Mouse (Mus musculus) layer of hippocampus, postnatal 10 days (tissue): ENCODE results near the gene Adgrg3. TPM values are rescaled to one million over a fixed set of nuclear protein-coding genes. Genes with fewer than 3 reads are reported as not detected.

Source experiments
- DNase-seq, 2 experiments: peaks; one replicate each; pipeline ENCODE4 v3.0.0; 2021; ENCODE audit warnings: low spot score in 2 of 2
- long read RNA-seq: library from polyadenylated mRNA; stranded (forward); transcript quantifications from one replicate; pipeline ENCODE4 v2.0.0, GENCODE M21; 2023
- total RNA-seq, 2 experiments: library from RNA; stranded (reverse); gene quantifications; 2 replicates each; pipeline ENCODE4 v1.2.3; 2021

Gene Adgrg3
- total RNA-seq, result under 1 TPM; 0.20 to 0.48 TPM
- long read RNA-seq, result 0 reads

DNA sequence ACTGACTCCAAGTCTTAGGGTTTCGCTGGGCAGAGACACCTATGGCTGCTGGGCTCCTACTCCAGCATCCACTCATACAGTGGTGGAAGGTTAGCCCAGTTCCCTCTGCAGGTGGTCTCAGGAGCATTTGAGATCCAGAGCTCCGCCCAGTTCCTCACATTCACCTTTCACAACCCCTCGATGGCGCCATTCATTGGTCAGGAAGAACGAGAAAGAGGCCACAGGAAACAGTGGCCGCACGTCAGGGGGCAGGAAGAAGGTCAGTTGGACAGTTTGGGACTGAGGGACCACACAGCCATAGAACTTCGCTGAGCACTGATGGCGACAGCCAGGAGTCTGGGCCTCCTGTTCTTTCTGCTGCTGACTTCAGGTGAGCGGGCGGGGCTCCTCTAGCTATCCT is at the start of gene Adgrg3:
TSS of gene Adgrg3 (plus strand) at position 242 of the 400 bp plus-strand sequence.
- no peak for DNase-seq

DNA sequence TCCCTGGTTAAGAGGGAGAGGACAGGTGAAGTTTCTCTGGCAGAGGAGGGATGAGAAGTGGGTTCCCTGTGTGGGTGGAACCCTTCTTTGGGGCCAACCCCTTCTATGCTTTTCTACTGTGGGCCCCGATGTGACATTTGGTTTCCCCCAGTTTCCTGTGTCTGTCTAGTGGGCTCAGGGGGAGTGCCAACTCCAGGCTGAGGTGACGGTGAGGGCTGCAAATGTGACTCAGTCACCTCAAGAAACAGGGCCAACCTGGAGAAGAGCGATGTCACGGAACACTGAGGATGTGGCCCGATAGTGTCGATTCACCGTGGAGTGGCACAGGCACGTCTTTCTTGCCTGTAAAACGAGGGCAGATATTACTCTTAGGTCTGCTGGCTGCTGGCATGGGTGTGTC is 44.2 kb upstream of the Adgrg3 start:
- no peak for DNase-seq

DNA sequence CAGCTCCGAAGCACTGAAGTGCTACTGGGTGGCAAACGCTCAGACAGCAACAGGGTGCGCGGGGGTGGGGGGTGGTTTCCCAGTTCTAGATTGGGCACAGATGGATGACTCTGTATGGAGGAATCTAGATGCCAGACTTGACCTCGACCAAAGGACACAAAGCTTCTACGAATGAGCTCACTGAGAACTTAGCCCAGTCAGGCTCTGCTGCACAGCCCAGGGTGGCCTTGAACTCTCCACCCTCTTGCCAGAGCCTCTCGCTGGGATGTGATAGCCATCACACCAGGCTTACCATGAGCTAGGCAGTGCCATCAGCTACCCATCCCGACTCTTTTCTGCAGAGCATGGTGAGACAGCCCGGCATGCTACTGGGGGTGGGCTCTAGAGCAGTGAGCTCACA is 43.7 kb upstream of the Adgrg3 start:
- no peak for DNase-seq

DNA sequence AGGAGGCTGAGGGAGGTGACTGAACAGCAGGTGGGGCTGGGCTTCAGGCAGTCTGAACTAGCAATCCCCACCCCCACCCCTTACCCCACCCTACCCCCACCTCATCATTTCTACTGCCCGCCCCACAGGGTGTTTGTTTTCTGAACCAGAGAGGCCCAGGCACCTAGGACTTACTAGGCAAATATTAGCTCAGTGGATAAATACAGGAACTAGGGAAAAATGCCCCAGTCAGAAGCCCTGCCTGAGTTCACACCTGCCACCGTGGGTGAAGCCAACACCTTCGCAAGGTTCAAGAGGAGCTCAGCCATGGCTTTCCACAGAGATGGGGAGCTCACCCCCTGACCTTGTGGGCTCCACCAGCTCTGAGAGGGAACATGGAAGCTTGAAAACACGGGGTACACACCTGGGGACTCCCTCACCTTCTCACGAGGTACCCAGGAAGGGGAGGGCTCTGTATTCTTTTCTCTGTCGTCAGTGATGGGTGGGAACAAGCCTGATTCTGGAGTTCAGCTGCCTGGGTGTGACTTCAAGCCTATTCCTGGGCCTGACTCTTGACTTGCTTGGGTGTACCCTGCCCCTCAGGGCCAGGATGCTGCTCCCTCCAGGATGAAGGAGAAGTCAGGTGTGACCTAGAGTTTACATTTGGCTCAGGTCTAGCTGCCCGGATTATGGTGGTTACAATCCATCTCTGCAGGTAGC is 42.9 kb upstream of the Adgrg3 start, which contains the start of gene Adgrg1:
TSS of gene Adgrg1 (plus strand) at position 285 of the 699 bp plus-strand sequence.
- DNase-seq, result no peak

DNA sequence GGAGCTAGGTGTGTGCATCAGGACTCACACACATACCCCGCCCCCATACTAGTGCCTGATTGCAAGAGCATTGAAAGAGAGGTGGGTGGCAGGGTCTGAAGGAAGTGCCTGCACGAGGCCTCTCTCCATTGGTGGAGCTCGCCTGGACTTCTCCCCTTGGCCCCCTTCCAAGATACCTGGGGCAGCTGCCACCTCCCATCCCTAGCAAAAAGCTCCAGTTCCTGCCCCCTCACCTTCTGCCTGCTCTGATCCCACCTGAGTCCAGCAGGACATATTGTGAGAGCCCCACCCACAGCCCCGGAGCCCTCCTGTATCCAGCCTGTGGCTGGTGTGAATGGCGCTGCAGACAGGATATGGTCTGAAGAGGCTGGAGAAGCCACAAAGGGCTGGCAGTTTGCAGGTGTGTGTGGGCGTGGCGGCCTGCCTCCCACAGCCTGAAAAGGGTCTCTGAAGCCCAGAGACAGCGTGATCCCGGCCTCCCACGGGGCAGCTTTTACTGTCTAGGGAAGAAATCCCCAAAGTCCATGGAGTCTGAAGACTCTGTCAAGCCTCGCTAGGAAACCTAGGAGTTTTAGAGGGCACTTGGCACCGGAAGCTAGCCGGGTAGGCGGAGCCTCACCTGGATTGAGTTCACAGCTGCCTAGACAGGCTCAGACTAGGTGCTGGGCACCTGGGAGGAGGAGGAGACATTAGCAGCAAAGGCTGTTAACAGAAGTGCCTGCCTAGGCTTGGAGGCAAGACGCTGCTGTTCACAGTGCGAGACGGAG is 40.7 kb upstream of the Adgrg3 start:
- no peak for DNase-seq

DNA sequence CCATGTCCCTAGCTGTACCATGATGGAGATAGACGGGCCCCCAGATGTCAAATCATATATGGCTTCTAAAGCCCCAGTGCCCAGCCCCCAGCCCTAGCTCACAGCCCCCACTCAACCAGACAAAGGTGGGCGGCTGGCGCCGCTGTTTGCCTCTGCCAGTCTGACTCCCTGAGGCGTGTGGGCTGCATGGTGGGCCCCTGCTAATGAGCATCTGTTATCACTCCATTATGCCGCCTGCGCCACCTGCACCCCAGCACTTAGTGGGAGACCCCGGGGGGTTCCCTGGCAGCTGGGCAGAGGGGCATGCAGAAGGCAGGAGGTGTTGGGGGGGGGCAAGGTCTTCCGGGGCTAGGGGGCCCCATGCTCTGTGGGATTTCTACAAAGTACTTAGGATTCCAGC is 39.4 kb upstream of the Adgrg3 start:
- peak; percentile 40 to 54 for DNase-seq

DNA sequence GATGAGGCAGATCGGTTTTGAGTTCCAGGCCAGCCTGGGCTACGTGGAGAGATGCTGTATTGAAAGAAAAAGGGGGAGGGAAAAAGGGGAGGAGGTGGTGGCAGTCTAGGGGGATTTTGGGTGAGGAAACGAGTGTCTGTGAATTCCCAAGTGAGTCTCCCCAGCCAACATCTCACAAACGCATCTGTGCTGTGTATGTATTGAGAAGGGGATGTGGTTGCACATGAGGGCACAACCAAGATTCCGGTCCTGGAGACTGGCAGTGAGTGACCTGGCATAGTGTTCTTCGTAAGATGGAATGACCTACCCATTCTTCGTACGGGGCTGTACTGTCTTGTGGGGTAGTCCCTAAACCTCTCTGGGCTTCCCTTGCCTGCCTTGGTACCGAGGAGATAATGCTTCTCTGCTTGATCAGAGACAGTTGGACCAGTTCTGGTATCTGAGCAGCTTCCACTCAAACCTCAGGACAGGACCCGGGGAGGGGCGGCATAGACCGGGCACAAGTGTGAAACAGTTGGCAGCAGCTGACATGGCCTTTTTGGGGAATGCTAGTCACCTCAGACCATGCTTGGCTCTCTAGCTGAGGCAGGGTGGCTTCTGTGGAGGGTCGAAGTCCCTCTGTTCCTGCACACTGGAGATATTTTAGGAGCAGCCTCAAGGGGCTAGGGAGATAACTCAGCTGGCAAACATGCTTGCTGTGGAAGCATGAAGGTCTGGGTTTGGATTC is 38.7 kb upstream of the Adgrg3 start:
- DNase-seq, result peak in 1 of 2 experiments; percentile 8

DNA sequence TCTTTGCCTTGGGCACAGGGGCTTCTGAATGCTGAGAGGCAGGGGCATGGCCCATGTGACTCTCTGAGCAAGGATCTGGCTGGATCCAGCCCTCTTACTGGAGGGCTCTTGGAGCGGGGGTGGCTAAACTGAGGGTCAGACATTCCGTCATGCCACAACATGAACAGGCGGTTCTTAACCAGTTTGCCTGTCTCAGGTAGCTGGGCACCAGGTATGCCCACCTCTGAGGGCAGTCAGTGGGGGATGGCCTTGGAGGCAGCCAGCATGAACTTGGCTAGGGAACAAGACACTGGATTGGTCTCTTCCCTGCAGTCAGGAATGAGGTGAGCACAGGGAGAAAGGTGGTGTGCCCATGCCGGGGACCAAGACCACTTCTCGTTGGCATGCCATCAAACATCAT is 37.3 kb upstream of the Adgrg3 start:
- DNase-seq, result no peak

DNA sequence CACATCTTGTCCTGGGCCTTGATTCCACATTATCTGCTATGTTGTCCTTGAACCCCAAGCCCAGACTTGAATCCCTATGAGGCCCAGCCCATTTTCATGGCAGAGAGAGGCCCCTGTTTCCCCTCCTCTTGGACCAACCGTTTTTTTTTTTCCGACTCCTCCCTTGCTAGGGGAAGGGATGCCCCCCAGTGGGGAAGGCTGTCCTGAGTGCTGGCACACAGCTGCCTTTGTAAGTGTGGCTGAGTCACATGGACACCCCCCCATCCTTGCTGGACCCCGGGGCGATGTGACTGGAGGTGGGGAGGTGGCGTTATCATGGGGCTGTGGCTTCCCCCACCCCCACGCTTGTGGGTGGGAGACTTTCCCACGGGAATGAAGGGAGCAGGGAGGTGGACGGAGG is 36.5 kb upstream of the Adgrg3 start:
- DNase-seq, result peak in 1 of 2 experiments; percentile 21

DNA sequence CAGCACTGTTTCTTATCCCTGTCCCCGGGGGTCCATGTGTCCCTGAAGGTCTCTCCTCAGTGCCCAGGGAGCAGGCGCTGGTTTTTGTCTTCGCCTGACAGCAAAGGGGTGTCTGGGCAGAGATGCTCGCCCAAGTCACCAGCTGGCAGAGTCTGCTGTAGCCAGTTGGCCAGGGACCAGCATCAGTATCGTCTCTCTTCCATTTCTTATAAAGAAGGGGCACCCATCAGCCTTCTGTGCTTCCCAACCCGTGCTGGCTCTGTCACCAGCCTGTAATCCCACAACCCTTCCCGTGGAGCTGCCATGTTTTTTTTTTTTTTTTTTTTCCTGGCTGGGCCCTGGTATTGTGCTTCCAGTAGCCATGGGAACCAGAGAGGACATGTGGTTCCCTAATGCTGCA is 35.6 kb upstream of the Adgrg3 start:
- peak; percentile 59 to 74 for DNase-seq

DNA sequence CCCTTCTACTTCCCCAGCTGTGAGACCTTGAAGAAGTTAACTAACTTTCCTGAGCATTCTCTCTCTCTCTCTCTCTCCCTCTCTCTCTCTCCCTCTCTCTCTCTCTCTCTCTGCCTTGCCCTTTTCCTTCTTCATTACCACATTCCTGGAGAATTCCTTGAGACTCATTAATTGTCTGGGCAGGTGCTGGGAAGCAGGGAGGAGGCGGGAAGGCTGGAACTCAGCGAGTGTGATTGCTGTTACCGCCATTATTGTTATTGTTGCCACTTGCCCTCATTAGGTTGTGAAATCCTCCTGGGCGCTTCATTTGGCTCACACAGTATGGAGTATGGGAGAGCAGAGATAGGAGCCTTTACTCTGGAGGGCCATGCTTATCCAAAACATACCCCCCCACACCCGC is 34.3 kb upstream of the Adgrg3 start:
- no peak for DNase-seq

DNA sequence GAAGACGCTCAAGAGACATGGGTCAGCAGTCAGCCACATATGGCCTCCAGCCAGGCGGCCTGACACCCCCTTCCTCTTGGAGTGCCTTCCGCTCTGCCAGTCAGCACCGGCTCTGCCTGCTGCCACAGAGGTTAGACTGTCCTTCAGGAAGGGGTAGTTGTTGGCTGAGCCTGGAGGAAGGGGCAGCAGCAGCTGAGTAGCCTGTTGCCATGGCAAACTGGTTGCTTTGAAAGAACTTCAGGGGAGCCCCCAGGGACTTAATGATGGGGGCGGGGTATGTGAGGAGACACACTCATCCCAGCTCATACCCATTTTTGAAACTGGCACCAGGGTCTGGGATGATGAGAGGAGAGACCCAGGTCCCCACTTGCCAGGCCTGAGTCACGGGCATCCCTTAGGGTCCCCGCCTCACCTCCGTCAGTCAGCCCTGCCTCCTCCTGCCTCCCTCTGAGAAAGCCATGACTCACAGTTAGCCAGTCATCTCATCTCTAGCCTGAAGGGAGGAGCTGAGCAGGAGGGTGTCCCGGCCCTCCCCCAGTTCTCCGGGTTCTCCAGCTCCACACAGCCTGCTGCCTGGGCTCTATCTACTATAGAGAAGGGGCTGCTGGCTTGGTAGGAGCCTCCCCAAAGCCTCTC is 33.5 kb upstream of the Adgrg3 start:
- peak; percentile 66 to 67 for DNase-seq

DNA sequence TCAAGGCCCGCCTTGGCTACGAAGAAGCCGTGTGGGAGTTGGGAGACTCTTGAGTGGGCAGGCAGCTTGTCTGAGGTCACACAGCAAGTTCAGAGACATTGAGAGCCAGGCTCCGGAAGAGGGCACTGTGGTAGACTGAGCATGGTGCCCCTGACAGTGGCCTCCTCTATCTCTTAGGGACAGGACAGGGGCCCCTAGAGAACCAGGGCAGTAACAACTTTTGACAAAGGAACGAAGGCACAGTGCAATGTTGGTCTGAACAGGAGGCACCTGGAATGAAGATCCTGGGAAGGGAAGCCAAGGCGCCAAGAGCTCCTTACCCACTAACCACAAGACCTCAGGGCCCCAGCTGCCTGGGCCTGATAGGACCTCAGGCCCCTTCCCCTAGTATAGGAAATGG is 32.5 kb upstream of the Adgrg3 start:
- DNase-seq, result peak in 1 of 2 experiments; percentile 45

DNA sequence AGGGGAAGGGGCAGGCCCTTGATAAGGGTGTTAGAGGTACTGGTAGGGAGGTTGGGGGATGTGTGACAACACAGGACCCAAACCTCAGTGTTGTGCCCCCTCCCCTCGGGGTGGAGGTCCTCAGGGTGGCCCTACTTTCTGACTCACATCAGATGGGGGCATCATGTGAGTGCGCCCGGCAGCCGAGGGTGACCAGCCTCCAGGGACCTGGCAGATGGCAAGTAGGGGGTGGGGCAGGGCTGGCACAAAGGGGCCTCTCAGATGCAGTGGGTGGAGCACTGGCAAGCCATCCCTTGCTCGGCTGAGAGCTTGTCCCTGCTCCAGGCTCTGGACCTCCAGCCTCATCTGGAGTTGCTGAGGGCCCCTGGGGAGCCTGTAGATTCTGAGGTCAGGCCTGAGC is 30.8 kb upstream of the Adgrg3 start:
- peak; percentile 77 to 82 for DNase-seq

DNA sequence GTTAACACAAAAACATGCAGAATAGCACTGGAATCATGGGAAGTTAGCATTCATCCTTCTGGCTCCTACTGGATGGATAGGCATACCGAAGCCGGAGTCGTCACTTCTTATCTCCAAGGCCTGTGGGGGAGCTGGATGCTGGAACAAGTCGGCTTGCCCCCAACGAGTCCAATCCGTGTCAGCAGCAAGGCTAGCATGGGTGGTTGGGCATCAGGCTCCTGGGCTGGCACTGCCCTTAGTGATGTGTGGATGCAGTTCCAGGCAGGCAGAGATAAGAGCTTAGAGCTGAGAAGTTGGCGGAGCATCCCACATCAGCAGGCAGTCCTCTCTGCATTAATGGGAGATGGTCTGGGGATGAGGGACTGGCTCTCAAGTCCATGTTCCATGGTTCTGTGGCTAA is 29.9 kb upstream of the Adgrg3 start:
- peak in 1 of 2 experiments; percentile 23 for DNase-seq

DNA sequence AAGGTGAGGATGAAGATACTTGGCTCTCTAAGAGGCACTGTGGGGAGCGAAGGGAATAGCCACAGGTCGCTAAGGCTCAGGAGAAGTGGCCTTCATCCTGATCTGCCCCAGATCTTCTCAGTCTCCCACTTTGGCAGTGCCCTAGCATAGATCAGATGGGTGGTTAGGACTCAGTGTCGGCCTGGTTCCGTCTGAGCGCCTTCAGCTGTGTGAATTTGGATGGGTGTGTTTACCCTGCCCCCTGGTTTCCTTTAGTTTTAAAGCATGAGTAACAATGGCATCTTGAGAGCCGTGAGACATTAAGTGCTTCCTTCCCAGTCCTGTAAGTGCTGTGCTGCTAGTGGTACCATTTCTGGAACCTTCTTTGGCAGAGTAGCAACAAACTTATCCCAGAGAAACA is 28.9 kb upstream of the Adgrg3 start:
- no peak for DNase-seq

DNA sequence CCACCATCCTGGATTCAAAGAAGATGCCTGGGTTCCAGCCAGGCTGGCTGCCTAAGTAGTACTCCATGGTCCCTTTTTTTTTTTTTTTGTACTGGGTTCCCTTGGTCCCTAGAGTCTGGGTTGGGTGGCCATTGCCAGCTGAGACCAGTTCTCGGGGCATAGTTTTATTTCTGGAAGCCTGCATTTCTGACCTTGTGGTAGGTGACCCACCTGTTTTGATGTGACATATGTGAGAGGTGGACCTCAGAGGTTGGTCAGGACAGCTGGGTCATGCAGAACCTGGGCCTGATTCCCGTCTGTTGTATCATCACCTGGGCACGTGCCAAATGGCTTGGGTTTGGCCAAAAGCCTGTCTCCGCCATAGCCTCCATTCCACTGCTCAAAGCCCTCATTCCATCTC is 27.8 kb upstream of the Adgrg3 start:
- no peak for DNase-seq

DNA sequence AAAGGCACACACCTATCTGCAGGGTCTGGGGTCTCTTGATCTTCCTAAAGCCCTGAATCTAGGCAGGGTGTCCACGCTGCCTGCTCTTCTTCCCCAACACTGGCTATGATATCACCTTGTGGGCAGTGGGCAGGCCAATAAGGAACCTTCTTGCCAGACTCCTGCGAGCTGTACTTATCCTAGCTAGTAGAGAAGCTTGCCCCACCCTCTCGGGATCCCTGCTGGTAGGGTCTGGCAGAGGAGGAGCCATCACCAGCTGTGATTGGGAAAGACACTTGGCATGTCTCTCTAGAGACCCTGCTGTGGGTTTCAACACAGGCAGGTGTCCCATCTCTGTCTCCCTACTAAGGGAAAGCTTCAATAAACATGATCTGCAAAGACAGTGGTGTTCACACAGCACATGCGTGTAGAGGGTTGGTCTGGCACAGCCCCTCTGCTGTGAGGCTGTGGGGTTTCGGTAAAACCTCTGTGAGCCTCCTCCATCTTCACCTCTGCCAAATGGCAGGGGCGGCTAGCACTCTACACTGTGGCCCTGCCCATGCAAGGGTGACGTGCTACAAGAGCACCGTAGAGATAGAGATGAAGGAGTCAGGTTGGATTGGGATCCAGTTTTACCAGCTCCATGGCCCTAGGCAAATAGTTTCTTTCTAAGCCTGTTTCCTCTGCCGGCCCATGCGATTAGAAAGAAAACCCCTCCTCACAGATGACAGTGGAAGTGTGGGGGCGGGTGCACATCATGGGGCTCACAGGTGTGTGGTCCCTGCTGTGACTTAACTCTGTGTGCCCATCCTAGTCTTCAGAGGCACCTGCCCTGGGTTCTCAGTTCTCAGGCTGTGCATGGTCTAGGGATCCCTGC is 26.7 kb upstream of the Adgrg3 start:
- DNase-seq, result peak in 1 of 2 experiments; percentile 29

DNA sequence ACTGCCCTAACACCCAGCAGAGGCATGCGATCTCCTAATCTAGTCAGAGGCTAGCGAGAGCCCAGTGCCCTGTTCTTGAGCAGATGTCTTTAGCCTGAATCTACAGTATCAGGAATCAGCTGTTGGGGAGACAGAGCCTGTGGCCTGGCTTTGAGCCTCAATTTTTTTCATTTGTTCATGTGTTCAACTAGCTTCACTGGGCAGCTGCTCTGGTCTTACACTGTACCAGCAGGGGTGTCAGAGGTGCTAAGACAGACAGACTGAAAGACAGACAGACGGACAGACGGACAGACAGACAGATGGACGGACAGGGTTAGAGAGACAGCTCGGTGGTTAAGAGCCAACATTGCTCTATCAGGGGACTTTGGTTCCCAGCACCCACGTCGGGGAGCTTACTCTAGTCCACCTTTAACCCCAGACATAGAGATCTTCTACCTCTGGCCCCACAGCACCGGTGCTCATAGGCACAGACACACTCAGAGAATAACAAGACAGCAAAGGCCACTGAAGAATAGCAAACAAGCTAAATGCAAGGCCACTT is 26.0 kb upstream of the Adgrg3 start:
- peak in 1 of 2 experiments; percentile 32 for DNase-seq

DNA sequence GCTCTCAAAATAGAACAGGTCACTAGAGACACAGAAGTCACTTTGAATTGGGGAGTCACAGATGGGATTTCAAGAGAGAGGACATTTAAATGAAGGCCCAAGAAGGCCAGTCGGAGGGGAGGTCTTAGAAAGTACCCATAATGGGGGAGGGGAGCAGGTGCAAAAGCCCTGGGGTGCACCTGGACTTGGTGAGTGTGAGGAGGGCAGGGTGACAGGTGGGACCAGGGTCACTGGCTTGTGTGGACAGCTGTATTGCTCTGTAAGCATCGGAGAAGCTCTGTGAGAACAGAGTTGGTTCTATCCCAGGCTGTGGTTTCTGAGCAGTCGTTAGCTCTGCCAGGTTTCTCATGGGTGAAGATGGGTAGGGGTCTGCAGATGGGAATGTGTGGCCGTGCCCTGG is 25.5 kb upstream of the Adgrg3 start:
- peak in 1 of 2 experiments; percentile 18 for DNase-seq
